Mouse (Mus musculus) bone marrow macrophage, adult 2 months (primary cell): ENCODE measurements around the gene Ppan.

Source experiments
- CTCF ChIP-seq: IDR thresholded peaks from 2 replicates; pipeline ENCODE4 v1.5.1; 2012; ENCODE audit warnings: low read depth, mild to moderate bottlenecking, low read length, moderate library complexity
- POLR2A ChIP-seq: IDR thresholded peaks from 2 replicates; pipeline ENCODE4 v1.6.1; 2012; ENCODE audit warnings: mild to moderate bottlenecking, low read depth, low read length, borderline replicate concordance

GRCm38 (mm10) chr9:20890411-20890810, 2.4 kb downstream of the Ppan start:
- TF ChIP-seq CTCF (no peak), POLR2A (no peak)
